Mouse (Mus musculus): ENCODE results near the gene BC048562. TPM values are rescaled to one million over a fixed set of nuclear protein-coding genes. Genes with fewer than 3 reads are reported as not detected.
A peak's percentile ranks its signal among the peaks of the same experiment; 100 is the strongest.

Gene BC048562
- not detected for total RNA-seq (2021)
- long read RNA-seq, experiment 1: 0 reads
- long read RNA-seq, experiment 2: 0 reads

DNA sequence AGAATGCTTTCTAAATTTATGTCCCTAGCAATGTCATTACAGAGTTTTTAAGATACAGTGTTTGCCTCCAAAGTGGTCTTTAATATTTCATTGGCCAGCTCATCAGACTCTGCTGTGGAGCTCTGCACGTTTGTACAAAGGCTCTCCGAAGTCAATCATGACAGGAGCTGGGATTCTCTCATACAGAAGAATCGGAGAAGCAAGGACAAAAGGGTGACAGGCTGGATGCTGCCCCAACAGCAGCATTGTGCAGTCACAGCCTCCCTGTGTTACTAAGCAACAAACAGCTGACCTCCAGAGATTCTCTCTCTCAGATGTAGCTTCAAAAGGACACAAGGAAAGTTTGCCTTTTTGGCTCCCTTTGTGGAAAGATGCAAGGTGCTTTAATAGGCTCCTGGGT, at the start of gene BC048562:
Gene BC048562 (plus strand): TSS at position 301 of the 400 bp plus-strand sequence.
- intact Hi-C loops (cut with DNase I): no loop called here
- DNase-seq: no peak

DNA sequence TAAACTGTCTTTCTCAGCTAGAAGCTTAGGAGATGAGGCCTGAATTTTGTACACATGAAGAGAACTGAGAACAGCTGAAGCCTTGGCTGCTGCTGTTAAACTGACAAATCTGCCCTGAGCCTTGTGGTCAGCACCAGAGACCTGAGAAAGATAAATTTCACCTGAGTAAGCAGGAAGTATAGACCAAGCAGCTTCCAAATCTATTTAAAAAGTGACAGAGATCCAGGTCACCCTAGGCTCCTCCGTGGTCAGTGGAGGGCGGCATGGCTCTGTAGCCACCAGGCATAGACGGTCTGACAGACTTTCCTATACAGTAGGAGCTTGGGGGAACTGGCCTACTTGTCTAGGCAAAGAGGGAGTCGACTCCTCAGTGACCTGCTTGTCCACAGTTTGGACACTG, 49.5 kb upstream of the BC048562 start:
- no peak for DNase-seq
- intact Hi-C loops (cut with DNase I): no loop called here

DNA sequence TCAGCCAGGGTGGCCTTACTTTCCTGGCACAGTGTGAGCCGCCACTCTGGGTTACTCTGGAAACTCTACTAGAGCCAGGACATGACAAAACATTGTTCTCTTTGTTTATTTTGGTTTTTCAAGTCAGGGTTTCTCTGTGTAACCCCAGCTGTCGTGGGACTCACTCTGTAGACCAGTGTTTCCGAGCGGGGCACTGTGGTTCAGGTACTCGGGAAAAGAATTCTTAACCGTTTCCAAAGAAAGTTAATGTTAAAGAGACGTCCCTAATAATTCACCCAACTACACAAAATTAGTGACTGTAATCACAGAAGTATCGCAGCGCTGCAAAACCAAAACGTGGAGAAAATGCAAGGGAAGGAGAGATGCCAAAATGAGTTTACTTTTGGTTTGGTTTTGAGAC, 47.7 kb upstream of the BC048562 start:
- intact Hi-C loops (cut with DNase I): no loop called here
- DNase-seq: no peak

DNA sequence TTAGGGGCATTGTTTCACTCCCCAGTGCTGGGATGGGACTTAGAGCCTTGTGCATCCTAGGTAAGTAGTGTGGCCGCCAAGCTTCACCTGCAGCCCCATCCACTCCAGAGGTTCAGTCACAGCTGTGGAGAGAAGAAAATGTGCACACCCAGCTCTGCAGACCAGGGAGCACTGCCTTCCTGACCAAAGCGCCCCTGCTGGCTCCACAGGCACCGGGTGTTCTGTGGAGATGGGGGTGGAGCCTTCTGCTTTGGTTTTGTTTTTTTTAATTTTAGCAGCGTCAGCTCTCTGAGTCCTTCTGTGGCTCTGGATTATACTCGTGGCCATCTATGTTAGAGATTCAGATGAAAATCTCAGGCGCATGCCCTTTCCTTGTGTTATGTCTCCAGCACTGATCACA, 47.1 kb upstream of the BC048562 start:
- DNase-seq: no peak
- intact Hi-C loops (cut with DNase I): no loop called here

- DNase-seq: no peak
These were observed 43.6 kb upstream of the BC048562 start, which contains the start of gene 1700102P08Rik for GRCm38 (mm10) chr9:108392676-108393075. TSS of gene 1700102P08Rik (plus strand) at chr9:108392805.

GRCm38 (mm10) chr9:108394191-108394590, 42.1 kb upstream of the BC048562 start:
- intact Hi-C loops (cut with DNase I): no loop called here
- no peak for DNase-seq

More at GRCm38 (mm10) chr9:108392676-108393075, 43.6 kb upstream of the BC048562 start, which contains the start of gene 1700102P08Rik:
- intact Hi-C loops (cut with DNase I): no loop called here

DNA sequence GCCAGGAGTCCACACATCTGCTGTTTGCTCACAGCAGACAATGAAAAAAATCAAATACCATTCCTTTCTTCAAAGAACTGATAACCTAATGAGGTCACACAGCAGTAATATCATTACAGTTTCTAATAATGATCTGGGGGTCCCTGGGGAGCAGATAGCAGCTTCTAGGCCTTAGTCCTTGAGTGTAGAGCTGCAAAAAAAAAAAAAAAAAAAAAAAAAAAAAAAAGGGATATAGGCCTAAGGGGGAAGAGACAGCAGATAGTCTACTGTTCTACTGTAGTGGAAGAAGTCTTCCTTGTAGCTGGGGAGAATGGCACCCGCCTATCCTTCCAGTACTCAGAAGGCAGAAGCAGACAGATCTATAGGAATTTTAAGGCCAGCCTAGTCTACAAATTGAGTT, 40.9 kb upstream of the BC048562 start:
- intact Hi-C loops (cut with DNase I): no loop called here
- no peak for DNase-seq

DNA sequence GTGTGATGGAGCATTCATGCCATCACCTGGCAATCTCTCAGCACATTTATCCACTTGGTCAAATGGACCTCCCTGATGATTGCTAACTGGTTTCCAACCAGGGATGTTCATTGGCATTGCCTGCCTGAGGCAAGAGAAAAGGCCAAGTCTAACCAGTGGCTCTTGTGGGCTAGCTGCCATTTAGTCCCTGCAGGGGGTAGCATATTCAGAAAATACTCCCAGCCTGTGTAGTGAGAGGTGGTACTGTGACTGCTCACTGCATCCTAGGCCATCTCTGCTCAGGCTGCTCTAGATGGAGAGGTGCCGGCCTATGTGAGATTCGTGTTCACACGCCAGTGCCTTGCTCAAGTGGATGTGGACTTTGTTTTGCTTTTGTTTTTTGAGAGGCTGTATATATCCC, 38.0 kb upstream of the BC048562 start:
- DNase-seq: no peak
- intact Hi-C loops (cut with DNase I): no loop called here

DNA sequence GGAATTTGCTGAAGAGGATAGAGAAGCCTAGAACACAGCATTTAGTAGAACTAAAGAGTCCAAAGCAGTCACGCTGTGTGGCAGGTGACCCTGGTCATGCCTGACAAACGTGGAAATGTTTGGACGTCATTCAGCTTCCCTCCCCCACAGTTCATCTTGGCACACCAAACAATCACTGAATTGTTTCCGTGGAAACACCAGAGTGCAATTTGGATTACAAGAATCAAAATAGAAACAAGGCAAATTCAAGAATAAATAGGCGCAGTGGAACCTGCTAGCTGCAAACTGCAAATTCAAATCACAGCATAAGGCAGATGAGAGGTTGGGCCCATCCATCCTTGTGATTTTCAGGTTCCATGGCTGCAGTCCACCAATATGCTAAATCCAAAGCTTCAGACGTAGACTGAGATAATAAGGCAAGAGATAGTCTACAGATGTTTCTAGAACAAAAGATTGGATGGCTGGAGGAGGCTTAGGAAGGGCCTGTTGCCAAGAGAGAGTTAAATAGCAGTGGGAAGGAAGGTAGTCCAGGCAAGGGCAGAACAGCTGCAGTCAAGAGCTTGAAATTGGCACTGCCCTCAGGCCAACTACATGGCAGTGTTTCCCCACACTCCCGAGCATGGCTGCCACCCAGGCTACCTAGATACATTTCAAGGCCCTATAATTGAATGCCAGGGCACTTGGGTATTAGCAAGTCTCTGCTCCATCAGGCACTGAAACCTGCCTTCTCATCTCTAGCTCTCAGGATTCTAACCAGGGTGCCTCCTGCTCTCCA, 34.9 kb upstream of the BC048562 start:
- intact Hi-C loops (cut with DNase I): no loop called here
- peak; percentile 5 to 39 for DNase-seq

- intact Hi-C loops (cut with DNase I): no loop called here
- no peak for DNase-seq
These were observed 33.2 kb upstream of the BC048562 start for GRCm38 (mm10) chr9:108403081-108403480.

DNA sequence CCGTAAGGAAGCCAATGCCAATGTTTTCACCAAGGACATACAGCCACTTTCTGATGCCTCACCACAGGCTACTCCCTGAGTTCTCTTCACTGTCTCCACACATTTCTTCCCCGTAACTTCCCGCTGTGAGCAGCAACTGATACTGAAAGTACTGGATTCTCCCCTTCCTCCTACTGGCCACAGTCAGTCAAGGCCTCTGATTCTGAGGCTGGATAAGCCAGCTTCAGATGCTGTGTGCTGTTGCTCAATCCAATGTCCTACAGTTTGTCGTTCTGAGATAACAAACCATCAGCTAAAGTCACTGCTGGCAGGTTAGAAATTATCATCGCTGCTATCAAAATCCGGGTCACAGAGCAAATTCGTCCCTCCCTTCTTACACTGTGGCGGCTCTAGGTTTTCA, 31.8 kb upstream of the BC048562 start:
- DNase-seq: no peak
- intact Hi-C loops (cut with DNase I): no loop called here

- intact Hi-C loops (cut with DNase I): no loop called here
- DNase-seq: no peak
These were observed 26.7 kb upstream of the BC048562 start for GRCm38 (mm10) chr9:108409535-108409934.

DNA sequence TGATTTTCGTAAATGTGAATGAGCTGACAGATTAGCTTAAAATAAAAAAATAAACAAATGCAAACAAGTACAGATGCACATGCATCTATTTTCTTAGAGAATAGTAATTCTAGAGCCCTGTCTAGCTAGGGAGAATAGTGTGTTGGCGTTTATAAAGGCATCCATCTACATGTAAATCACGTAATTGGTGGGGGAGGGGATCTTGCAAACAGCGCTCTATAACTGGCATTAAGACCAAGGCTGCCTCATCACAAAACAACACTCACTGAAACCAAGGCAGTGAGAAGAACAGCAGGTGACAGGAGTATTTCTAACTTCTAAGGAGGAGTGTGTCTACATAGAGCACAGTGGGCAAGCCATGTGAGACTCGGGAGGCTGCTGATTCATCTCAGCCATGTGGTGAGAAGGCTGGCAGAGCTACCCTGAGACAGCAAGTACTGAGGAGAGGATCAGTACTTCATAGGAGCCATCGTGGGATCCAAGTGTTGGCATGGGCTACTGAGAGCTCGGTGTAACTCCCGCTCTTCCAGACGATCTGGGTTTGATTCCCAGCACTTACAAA, 24.8 kb upstream of the BC048562 start:
- intact Hi-C loops (cut with DNase I): loop anchor here (5.0 kb wide), 1 partner anchor 41 kb away; no protein-coding TSS in a partner anchor
- no peak for DNase-seq

GRCm38 (mm10) chr9:108412221-108412620, 24.1 kb upstream of the BC048562 start:
- intact Hi-C loops (cut with DNase I): loop anchor here (5.0 kb wide), 1 partner anchor 40 kb away; no protein-coding TSS in a partner anchor
- DNase-seq: peak; percentile 22 to 29

DNA sequence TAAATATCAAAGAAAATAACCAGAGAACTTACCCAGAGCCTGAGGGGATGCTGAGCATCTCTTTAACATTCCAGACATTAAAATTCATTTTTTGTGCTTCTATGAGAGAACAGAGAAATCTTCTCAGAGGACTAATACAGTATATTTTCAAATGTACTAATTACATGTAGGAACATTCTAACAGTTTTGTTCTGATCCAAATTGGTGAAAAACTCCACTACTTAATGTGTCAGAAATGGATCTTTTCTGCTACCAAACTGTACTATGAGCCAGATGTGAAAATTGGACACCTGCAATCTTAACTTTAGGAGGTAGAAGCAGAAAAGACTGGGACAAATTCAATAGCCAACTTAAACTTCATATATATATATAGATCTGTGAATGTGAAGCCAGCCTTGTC, 7.9 kb upstream of the BC048562 start, which contains the start of gene Ccdc36:
Gene Ccdc36 (minus strand): TSS at position 101 of the 400 bp plus-strand sequence.
- DNase-seq: no peak
- intact Hi-C loops (cut with DNase I): loop anchor here (10.0 kb wide), 1 partner anchor 324 kb away; no protein-coding TSS in a partner anchor

DNA sequence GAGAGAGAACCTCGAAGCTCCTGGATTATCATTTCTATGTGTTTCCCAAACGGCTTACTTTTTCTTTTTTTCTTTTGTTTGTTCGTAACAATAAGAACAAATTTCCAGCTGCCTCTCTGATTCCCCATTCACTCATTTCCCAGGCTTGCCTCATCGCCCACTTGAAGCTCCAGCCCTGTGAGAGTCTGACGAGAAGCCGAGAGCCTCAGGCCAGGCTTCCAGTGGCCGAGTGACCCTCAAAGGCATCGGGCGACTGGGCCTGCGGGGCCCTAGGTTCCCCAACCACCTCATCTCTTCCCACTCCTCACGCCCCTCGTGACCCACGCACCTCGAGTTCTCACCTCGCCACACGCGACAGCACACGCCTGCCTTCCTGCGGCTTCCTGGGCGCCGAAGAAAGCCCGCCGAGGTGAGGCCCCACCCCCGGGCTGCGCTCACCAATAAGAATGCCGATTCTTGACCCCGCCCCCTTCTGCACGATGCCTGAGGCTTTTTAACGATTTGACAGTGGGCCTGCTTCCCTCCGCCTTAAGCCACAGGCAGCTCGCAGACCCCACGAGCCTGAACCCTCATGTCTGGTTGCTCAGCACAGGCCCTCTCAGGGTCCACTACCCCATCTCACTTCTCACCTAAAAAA, 4.7 kb upstream of the BC048562 start:
- intact Hi-C loops (cut with DNase I): no loop called here
- DNase-seq: no peak

DNA sequence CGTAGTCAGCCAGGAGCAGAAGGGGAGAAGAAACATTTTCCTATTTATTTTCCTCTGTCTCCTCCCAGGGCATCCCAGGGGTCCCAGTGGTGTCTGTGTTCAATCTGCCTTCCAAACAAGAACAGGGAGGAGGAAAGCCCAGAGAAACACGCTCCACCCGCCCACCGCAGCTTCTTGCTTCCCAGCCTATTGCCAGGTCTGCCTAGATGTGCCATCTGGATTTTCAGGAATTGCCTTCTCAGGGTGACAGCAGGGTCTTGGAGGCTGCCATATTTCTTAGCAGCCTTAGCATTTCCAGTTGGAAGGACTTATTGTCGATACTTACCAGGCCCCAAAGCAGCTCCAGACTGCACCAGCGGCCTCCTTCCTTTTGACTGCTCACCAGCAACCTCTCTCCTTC, 2.9 kb downstream of the BC048562 start:
- DNase-seq: no peak
- intact Hi-C loops (cut with DNase I): no loop called here

GRCm38 (mm10) chr9:108440485-108440884, 4.2 kb downstream of the BC048562 start:
- no peak for DNase-seq
- intact Hi-C loops (cut with DNase I): no loop called here

DNA sequence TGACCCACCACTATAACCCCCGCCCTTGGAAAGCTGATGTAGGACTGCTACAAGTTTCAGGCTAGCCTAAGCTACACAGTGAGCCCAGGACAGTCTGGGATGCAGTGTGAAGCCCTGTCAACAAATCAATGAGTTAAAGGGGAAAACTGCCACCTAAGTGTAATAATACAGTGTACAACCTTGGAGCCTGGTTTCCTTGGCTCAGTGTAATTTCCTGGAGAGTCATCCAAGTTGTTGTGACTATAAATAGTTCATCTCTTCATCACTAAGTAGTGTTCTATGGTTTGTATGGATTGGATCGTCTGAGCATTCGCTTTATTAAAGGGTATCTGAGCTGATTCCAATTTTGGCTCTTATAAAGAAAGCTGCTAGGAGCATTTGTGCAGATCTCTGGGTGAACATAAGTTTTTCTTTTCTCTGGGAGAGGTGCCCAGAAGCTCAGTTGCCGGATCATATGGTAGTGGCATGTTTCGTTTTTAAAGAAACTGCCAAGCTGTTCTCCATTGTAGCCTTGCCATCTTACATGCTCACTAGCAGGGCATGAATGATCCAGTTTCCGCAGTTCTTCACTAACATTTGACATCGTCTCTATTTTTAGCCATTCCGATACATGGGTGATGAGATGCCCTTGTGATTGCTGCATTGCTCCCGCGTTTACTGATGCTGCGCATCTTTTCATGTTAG, 5.1 kb downstream of the BC048562 start:
- no peak for DNase-seq
- intact Hi-C loops (cut with DNase I): no loop called here

GRCm38 (mm10) chr9:108445125-108445524, 8.8 kb downstream of the BC048562 start:
- no peak for DNase-seq
- intact Hi-C loops (cut with DNase I): no loop called here

- intact Hi-C loops (cut with DNase I): loop anchor here (5.0 kb wide), 2 partner anchors 38 to 68 kb away; no protein-coding TSS in a partner anchor
- DNase-seq: peak; percentile 44 to 66
These were observed 13.6 kb downstream of the BC048562 start for GRCm38 (mm10) chr9:108449860-108450259.
